Mouse (Mus musculus) induced T-regulatory cell, adult 2 months (primary cell): ENCODE data around the gene Vps16.

Source experiments
- DNase-seq: peaks from one replicate; pipeline ENCODE4 v3.0.0-alpha.2; 2012; ENCODE audit warnings: low read depth

The Vps16 gene

GRCm38 (mm10) chr2:130424126-130424853, at the start of gene Vps16, which contains the start of gene Pced1a:
Gene Vps16, plus strand, starts transcription at chr2:130424339.
Gene Pced1a, minus strand, starts transcription at chr2:130424701.
- DNase-seq = peak; percentile 95

GRCm38 (mm10) chr2:130374951-130375350, 49.2 kb upstream of the Vps16 start:
- no peak for DNase-seq

GRCm38 (mm10) chr2:130383205-130383604, 40.9 kb upstream of the Vps16 start:
- no peak for DNase-seq

GRCm38 (mm10) chr2:130383895-130384294, 40.2 kb upstream of the Vps16 start:
- no peak for DNase-seq

GRCm38 (mm10) chr2:130386212-130386611, 37.9 kb upstream of the Vps16 start:
- no peak for DNase-seq

- peak; percentile 40 for DNase-seq
Observed at GRCm38 (mm10) chr2:130388796-130389195, 35.3 kb upstream of the Vps16 start.

- no peak for DNase-seq
Observed at GRCm38 (mm10) chr2:130390993-130391625, 33.0 kb upstream of the Vps16 start.

- DNase-seq = no peak
Observed at GRCm38 (mm10) chr2:130392836-130393235, 31.3 kb upstream of the Vps16 start.

GRCm38 (mm10) chr2:130395696-130396095, 28.4 kb upstream of the Vps16 start:
- DNase-seq = no peak

- no peak for DNase-seq
Observed at GRCm38 (mm10) chr2:130397186-130397985, 26.8 kb upstream of the Vps16 start, which contains the start of gene Cpxm1. Gene Cpxm1, minus strand, starts transcription at chr2:130397574.

- no peak for DNase-seq
Observed at GRCm38 (mm10) chr2:130398091-130398490, 26.0 kb upstream of the Vps16 start.

- no peak for DNase-seq
Observed at GRCm38 (mm10) chr2:130400046-130400445, 24.1 kb upstream of the Vps16 start.

GRCm38 (mm10) chr2:130401891-130402290, 22.2 kb upstream of the Vps16 start:
- DNase-seq = no peak

- DNase-seq = no peak
Observed at GRCm38 (mm10) chr2:130404939-130405338, 19.2 kb upstream of the Vps16 start, which contains the start of the genes Gm28372 and 1700020A23Rik. Gene Gm28372, plus strand, starts transcription at chr2:130405239. Gene 1700020A23Rik, plus strand, starts transcription at chr2:130405259.

GRCm38 (mm10) chr2:130406178-130406577, 18.0 kb upstream of the Vps16 start, which contains the start of gene Tmem239:
Gene Tmem239, plus strand, starts transcription at chr2:130406478.
- DNase-seq = no peak

- DNase-seq = no peak
Observed at GRCm38 (mm10) chr2:130408194-130408593, 15.9 kb upstream of the Vps16 start.

GRCm38 (mm10) chr2:130411558-130412495, 12.3 kb upstream of the Vps16 start:
- peak; percentile 80 for DNase-seq

- DNase-seq = no peak
Observed at GRCm38 (mm10) chr2:130412775-130413174, 11.4 kb upstream of the Vps16 start.

- DNase-seq = peak; percentile 28
Observed at GRCm38 (mm10) chr2:130414094-130414856, 9.9 kb upstream of the Vps16 start.
